Mouse (Mus musculus) left cerebral cortex, adult 18-20 months (tissue): Measurements from ENCODE around the gene Slc39a2. TPM values are rescaled to one million over a fixed set of nuclear protein-coding genes. Genes with fewer than 3 reads are reported as not detected.
"Not testable (repeated sequence)": the region's sequence is repeated elsewhere in the genome, so short reads cannot be mapped to it uniquely, and the experiment has no call there.

Experiments
- DNase-seq, 2 experiments: peaks; one replicate each; pipeline ENCODE4 v3.0.0; 2021 to 2022; ENCODE audit warnings: low spot score in 2 of 2, mixed read lengths in 1 of 2
- long read RNA-seq, 2 experiments: library from polyadenylated mRNA; stranded (forward); transcript quantifications; one replicate each; pipeline ENCODE4 v2.0.0; 2021
- total RNA-seq, 2 experiments: library from RNA; stranded (reverse); gene quantifications; 2 replicates each; pipeline ENCODE4 v1.2.3; 2021

Slc39a2 gene
- 1 to 10 TPM; 6.8 to 7.0 TPM for total RNA-seq
- long read RNA-seq, experiment 1, partial matches to known transcripts = 4 of 5 reads
- long read RNA-seq, experiment 1, other reads (novel, unspliced or antisense) = 1 of 5 reads
- long read RNA-seq, experiment 2, partial matches to known transcripts = 1 of 1 reads
- long read RNA-seq, experiment 2, other reads (novel, unspliced or antisense) = 0 of 1 reads

DNA sequence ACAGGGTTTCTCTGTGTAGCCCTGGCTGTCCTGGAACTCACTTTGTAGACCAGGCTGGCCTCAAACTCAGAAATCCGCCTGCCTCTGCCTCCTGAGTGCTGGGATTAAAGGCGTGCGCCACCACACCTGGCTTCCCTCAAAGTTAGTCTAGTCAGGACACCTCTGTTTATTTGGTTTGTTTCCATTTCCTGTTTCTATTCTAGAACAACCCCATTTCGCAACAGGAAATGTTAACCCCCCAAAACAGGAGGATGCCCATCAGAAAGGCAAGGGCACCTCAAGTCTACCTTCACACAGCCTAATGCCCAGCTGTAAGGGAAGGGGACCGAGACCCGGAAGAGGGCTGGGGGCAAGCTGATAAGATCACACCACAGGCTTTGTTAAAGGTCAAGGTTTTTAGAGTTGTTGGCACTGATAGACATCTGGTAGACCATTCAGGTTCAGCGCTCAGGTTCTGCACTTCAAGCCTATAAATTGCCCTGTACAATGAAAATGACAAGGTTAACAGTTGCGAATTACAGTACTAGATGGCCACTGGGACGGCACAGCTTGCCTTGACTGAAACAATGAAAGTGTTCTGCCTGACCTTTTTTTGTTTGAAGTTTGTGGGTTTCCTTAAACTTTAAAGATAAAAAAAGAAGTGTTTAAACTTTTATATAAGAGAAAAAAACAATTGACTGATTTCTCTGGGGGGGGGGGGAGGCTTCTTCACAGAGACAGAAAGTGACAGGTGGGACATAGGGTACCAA is at the start of gene Slc39a2:
Gene Slc39a2, plus strand, starts transcription at position 699 of the 749 bp plus-strand sequence.
- DNase-seq = no peak

DNA sequence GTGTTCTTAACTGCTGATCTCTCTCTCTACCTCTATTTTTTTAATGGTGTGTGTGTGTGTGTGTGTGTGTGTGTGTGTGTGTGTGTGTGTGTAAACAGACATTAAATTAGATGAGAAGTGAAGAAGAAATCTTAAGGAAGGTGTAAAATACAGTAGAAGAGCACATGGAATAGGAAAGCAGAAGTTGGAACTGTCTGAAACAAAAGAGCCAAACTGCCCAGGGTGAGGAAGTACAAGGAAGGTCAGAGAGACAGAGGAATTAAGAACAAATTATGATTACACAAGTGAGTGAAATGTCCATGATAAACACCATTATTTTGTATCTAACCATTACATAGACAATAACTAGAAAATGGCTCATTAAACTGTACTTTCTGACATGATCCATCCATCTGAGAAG is 48.8 kb upstream of the Slc39a2 start:
- no peak for DNase-seq

DNA sequence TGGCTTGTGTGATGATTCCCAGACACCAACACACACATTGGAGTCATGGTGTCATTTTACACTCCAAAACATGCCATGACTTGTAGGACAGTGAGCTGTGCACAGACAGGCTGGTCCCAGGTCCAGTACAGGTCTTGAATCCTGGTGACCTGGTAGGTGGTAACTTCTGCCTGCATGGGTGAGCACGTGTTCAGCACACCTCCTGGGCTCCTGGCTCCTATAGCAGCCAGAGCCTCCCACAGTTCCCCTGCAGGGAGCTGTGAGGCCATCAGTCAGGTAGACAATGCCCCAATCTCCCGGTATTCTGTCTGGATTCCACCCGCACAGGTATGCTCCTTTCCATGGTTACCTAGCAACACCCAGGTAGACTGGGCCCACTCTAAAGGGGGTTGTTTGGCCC is 46.1 kb upstream of the Slc39a2 start:
- no peak for DNase-seq

GRCm38 (mm10) chr14:51851006-51851405 is 41.7 kb upstream of the Slc39a2 start:
- DNase-seq = not testable (repeated sequence)

DNA sequence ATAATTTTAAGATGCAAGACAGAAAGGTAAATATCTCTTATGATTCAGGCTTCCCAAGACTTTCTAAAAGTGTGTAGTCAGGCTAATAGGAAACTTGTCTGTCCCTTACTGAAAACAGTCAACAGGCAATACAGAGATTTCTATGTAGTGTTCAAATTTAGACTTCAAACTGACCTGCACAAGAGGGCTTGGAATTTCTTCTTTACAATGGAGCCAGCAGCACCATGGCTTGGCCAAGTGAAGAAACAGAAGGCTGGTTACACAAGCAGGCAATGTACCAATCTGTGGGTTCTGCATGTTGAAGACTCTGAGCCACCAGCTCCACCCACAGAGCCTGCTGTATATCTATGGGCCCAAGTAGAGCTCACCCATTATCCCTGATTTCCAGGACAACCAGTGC is 39.3 kb upstream of the Slc39a2 start, which contains the start of gene Ear6:
Gene Ear6, plus strand, starts transcription at position 301 of the 400 bp plus-strand sequence.
- DNase-seq = no peak

- not testable (repeated sequence) for DNase-seq
These were observed 37.4 kb upstream of the Slc39a2 start for GRCm38 (mm10) chr14:51855280-51855679.

DNA sequence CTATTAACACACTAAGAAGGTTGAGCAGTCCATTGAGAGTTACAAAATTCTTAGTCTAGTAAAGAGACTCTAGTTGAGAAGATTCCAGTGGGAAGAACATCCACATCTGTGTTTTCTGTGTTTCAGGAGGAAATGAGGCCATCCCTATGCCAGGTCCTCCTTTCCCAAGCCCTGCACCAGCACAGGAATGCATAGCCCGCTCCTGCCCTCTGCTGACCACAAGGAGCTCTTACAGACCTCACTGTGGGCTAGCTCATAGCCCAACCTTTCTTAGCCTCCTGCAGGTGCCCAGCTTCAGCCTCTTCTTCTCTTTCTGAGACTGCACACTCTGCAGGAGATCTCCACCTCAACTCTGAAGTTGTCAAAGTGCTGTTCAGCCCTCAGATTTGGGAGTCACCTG is 29.1 kb upstream of the Slc39a2 start:
- not testable (repeated sequence) for DNase-seq

- DNase-seq = no peak
These were observed 21.9 kb upstream of the Slc39a2 start for GRCm38 (mm10) chr14:51870756-51871155.

- DNase-seq = no peak
These were observed 20.9 kb upstream of the Slc39a2 start for GRCm38 (mm10) chr14:51871741-51872140.

- no peak for DNase-seq
These were observed 15.2 kb upstream of the Slc39a2 start for GRCm38 (mm10) chr14:51877517-51877916.

DNA sequence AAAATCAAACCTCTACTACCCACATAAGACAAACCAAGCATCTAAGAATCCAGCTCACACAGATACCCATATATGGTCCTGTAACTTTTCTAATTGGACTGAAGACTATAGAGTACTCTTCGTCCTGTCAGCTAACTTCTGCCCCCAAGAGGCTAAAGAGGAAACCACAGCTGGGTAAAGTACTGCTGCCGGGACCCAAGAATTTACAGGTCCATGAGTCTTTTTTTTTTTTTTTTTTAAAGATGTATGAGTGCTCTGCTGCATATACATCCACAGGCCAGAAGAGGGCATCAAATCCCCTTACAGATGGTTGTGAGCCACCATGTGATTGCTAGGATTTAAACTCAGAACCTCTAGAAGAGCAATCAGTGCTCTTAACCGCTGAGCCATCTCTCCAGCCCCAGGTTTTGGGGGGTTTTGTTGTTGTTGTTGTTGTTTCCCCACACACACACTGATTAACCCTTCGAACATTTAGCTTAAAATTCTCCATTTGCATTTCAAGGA is 9.1 kb upstream of the Slc39a2 start:
- DNase-seq = peak; percentile 53 to 54

- DNase-seq = no peak
These were observed 8.6 kb upstream of the Slc39a2 start for GRCm38 (mm10) chr14:51884031-51884544.

DNA sequence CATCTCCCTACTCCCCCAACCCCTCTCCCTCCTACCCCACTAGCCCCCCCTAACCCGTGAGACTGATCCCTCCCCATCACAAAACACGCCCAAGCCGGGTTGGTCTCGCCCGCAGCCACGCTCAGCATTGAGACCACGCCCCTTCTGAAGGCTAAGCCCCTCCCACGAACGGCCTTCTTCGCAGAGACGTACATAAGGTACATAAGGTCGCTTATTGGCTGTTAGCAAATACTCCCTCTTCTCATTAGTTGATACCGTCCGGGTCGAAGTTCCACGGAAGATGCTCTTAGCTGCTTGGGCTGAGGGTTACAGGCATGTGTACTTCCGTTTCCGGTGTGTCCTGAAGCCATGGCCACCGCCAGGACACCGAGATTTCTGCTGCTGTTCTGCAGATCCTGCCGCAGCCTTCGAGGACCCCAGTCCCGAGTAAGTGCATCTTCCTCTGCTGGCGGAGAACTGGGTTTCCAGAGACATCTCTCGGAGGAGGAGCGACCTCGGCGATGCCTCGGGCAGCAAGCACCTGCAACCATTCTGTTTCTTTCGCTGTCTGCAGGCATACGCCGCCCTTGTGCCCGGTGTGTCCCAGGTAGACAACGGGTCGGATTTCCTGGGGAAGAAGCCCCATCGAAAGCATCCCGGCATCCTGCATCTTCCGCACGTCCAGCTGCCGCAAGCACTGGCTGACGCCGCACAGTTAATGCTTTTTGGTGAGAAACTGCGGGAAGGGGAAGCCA is 7.9 kb upstream of the Slc39a2 start, which contains the start of gene Mettl17:
Gene Mettl17, plus strand, starts transcription at position 245 of the 734 bp plus-strand sequence.
- DNase-seq = peak; percentile 88 to 89

- no peak for DNase-seq
These were observed 6.6 kb upstream of the Slc39a2 start for GRCm38 (mm10) chr14:51886051-51886450.

- no peak for DNase-seq
These were observed 2.9 kb upstream of the Slc39a2 start for GRCm38 (mm10) chr14:51889833-51890232.

DNA sequence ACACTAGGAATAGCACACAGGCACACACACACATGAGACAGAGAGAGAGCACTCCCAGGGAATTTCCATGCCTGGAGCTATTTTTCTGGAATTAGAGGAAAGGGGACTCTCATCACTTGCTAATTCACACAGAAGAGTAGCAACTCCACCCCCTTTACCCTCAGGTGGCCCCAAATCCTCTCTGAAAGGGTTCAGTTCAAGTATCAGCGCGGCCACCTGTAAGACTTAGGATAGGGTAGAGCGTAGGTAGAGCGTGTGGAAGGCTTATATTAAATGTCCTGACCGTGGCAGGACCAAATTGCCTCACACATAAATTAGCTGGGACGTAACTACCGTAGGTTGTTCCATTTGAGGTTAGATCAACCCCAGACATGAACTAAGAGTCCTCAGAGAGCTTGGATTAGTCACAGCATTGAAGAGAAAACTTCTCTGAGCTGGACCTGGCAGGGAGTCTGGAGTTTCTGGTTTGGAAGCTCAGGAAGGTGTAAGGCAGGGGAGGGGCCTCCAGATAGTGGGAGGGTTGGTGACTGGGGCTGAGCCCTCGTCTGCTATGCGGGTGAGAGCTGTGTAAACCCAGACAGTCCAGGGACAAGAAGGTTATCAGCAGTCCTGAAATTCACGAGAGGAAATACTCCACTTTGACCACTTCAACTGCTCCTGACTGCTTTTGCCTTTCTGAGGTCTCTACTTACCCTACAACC is 555 bp downstream of the Slc39a2 start:
- DNase-seq = no peak

DNA sequence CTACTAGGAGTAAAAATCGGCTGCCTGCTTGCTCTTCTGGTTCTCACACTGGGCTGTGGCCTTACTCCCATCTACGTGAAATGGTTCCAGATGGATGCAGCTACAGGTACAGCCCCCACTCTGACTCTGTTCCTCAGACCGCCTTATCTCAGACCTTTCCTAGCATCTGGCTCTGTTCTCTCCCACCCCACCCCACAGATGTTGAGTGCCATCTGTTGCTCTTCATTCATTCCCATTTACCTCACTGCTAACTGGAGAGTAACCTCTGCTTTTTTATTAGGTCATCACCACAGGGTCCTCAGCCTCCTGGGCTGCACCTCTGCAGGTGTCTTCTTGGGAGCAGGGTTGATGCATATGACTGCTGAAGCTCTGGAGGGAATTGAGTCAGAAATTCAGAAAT is 1.1 kb downstream of the Slc39a2 start:
- no peak for DNase-seq

DNA sequence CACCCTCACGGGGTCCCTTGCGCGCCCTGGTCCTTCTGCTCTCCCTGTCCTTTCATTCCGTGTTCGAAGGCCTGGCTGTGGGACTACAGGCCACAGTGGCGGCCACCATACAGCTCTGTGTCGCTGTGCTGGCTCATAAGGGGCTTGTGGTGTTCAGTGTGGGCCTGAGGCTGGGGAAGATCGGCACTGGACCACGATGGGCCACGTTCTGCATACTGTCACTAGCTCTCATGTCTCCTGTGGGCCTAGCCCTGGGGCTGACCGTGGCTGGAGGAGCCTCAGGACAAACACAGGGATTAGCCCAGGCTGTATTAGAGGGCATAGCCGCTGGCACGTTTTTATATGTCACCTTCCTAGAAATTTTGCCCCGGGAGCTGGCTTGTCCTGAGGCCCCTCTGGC is 2.4 kb downstream of the Slc39a2 start:
- DNase-seq = no peak

- DNase-seq = no peak
These were observed 3.3 kb downstream of the Slc39a2 start for GRCm38 (mm10) chr14:51896019-51896418.

GRCm38 (mm10) chr14:51896539-51897170 is 4.0 kb downstream of the Slc39a2 start:
- DNase-seq = no peak
